Mouse (Mus musculus) erythroblast, embryonic 14.5 days (primary cell): ENCODE measurements around the gene Retn.

Source experiments
- GATA1 ChIP-seq: IDR thresholded peaks from 2 replicates; pipeline ENCODE4 v1.6.1; 2012; ENCODE audit warnings: low read length, inconsistent platforms, mixed read lengths
- TAL1 ChIP-seq: IDR thresholded peaks from 3 replicates; pipeline ENCODE4 v1.6.1; 2012; ENCODE audit warnings: low read length, inconsistent platforms, mixed read lengths

GRCm38 (mm10) chr8:3606593-3606992 is 49.0 kb upstream of the Retn start:
- no peak for TF ChIP-seq GATA1
- TF ChIP-seq TAL1: no peak
